Mouse (Mus musculus): Measurements from ENCODE around the gene Rbm18.

DNA sequence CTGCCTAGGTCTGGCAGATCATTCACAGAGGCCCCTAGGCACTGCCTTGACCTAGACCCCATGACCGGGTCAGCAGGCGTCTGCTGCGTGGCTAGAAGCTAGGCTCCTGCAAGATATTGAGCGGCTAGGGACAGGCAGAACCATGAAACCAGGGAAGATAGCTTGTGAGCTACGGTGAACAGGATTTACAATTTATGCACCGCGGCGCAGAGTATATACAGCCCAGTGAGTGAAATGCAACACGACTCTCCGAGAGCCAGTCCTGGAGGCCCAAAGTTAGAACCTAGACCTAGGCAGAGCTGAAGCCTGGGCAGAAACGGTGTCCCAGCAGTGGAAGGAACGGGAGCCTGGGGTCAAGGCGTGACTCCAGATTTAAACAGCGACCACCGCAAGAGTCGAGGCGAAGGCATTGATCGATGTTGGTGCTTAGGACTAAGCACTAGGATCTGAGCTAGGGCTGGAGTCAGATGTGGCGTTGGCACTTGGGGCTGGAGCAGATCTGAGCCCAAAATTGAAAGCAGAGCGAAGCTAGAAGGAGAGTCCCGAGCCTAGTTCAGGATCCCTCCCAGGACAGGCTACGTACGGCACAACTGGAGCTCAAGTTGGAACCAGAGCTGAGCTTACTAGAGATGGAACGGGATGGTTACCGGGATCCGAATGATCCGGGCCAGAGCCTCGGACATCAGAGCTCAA is 34.6 kb downstream of the Rbm18 start:
- TF ChIP-seq POLR2A (IDR thresholded peaks at IDR 0.05; ENCODE audit: borderline replicate concordance, insufficient read depth, low read length) (no peak), CTCF (IDR thresholded peaks at IDR 0.05; ENCODE audit: borderline replicate concordance, insufficient read depth, low read depth, low read length) (no peak)
